Mouse (Mus musculus): ENCODE results near the gene E130114P18Rik.

DNA sequence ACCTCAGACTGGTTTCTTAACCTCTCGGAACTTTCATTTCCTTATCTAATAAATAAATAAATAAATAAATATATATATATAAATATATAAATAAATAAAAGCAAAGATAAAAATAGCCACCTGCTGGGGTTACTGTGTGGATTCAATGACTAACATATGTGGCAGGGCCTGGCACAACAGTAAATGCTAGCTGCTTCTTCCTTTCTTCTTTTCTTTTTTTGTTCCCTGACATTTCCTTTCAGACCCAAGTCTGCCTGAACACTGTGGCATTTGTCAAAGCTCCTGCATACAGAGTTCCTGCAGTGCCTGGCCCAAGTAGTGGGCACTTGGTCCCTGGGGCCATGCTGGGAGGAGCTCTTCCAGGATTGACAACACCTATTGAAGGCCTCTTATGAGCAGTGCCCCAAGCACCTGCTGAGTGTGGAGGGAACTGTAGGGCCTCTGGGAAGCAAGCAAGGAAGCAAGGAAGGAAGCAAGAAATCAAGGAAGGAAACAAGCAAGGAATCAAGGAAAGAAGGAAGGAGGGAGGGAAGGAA, 142.1 kb downstream of the E130114P18Rik start:
- TF ChIP-seq CTCF (IDR thresholded peaks at IDR 0.05; ENCODE audit: low read depth, low read length) (no peak), TAL1 (conservative IDR thresholded peaks at IDR 0.05; ENCODE audit: low read depth, low read length) (no peak), GATA2 (IDR thresholded peaks at IDR 0.05; ENCODE audit: borderline replicate concordance, low read depth, low read length) (no peak), GATA1 (IDR thresholded peaks at IDR 0.05; ENCODE audit: borderline replicate concordance, low read length) (no peak), POLR2AphosphoS5 (IDR thresholded peaks at IDR 0.05; ENCODE audit: insufficient replicate concordance, low read depth, low read length) (no peak)
